Mouse (Mus musculus) kidney, postnatal 0 days (tissue): Measurements from ENCODE around the gene Aldh8a1. TPM values are rescaled to one million over a fixed set of nuclear protein-coding genes. Genes with fewer than 3 reads are reported as not detected.

Experiments
- ATAC-seq: fragments of 200-750 bp; cut with Nextera tagmentation; replicated peaks from 2 replicates; pipeline ENCODE4 v1.8.0; 2017; ENCODE audit warnings: low read depth, moderate number of reproducible peaks, moderate TSS enrichment, moderate library complexity; ENCODE audit not compliant: low FRiP score
- DNase-seq: peaks from one replicate; pipeline ENCODE4 v3.0.0-alpha.2; 2016; ENCODE audit warnings: low spot score
- H3K27ac ChIP-seq: fragments of 300-500 bp; sonication (generic); 2 replicates; pipeline ENCODE4 v1.5.1; 2014; ENCODE audit warnings: mild to moderate bottlenecking
- H3K27me3 ChIP-seq: fragments of 300-500 bp; sonication (generic); 2 replicates; pipeline ENCODE4 v1.6.1; 2014; ENCODE audit warnings: low read length, mixed read lengths; ENCODE audit not compliant: insufficient read depth
- H3K36me3 ChIP-seq: fragments of 300-500 bp; sonication (generic); 2 replicates; pipeline ENCODE4 v1.6.1; 2014; ENCODE audit warnings: low read length, mixed read lengths; ENCODE audit not compliant: insufficient read depth
- H3K4me1 ChIP-seq: fragments of 300-500 bp; sonication (generic); replicated peaks from 2 replicates; pipeline ENCODE4 v1.6.1; 2014; ENCODE audit warnings: antibody characterized with exemption, low read length, mixed read lengths; ENCODE audit not compliant: insufficient read depth
- H3K4me2 ChIP-seq: fragments of 300-500 bp; sonication (generic); 2 replicates; pipeline ENCODE4 v1.6.1; 2014; ENCODE audit warnings: mild to moderate bottlenecking, low read length, moderate library complexity, mixed read lengths
- H3K4me3 ChIP-seq: fragments of 300-500 bp; sonication (generic); replicated peaks from 2 replicates; pipeline ENCODE4 v1.5.1; 2014; ENCODE audit warnings: low read depth, low read length
- H3K9ac ChIP-seq: fragments of 300-500 bp; sonication (generic); 2 replicates; pipeline ENCODE4 v1.6.1; 2014; ENCODE audit warnings: low read depth, low read length
- H3K9me3 ChIP-seq: fragments of 300-500 bp; sonication (generic); replicated peaks from 2 replicates; pipeline ENCODE4 v1.6.1; 2016; ENCODE audit warnings: low read length, inconsistent platforms, mixed read lengths
- CTCF ChIP-seq: IDR thresholded peaks from 2 replicates; pipeline ENCODE4 v1.5.1; 2016; ENCODE audit warnings: antibody characterized with exemption, low read depth, mild to moderate bottlenecking, moderate library complexity
- WGBS: fragments of 180-500 bp; shearing (Covaris S2); extraction: QIAGEN DNeasy Blood & Tissue Kit; methylation state at CpG from one replicate; pipeline ENCODE4 v1.1.7; 2014; 5-methylcytosine and 5-hydroxymethylcytosine counted together
- polyA plus RNA-seq: library from polyadenylated mRNA; unstranded; fragments of >200 nt; fragmentation: Nextera tagmentation; extraction: Ambion mirVana; gene quantifications from 2 replicates; pipeline ENCODE4 v1.2.1, GENCODE M21; 2015

Gene Aldh8a1
- polyA plus RNA-seq, 1 experiment from 2014 or later = 4.7 TPM

- Histone ChIP-seq H3K27ac (no peak overlapping the region), H3K4me3 (no peak overlapping the region), H3K4me1 (no peaks in the 10 kb centered on the region), H3K36me3 (no peaks in the 10 kb centered on the region), H3K9ac (no peak overlapping the region), H3K9me3 (no peaks in the 10 kb centered on the region), H3K4me2 (no peak overlapping the region), H3K27me3 (no peaks in the 10 kb centered on the region)
- DNase-seq (no peak), ATAC-seq (no peak)
- WGBS = 75% methylated on average over 5 of the region's 5 CpGs
- no peak for TF ChIP-seq CTCF
Observed at GRCm38 (mm10) chr10:21410711-21411110, 33.6 kb downstream of the Aldh8a1 start.

- DNase-seq (no peak), ATAC-seq (no peak)
- no peak overlapping the region for H3K27ac ChIP-seq
- H3K4me1 ChIP-seq = no peaks in the 10 kb centered on the region
- no peaks in the 10 kb centered on the region for H3K27me3 ChIP-seq
- no peak overlapping the region for H3K4me3 ChIP-seq
- no peaks in the 10 kb centered on the region for H3K9me3 ChIP-seq
- H3K4me2 ChIP-seq = no peak overlapping the region
- H3K9ac ChIP-seq = no peak overlapping the region
- no peaks in the 10 kb centered on the region for H3K36me3 ChIP-seq
- TF ChIP-seq CTCF = no peak
- WGBS = 73% methylated on average over 6 of the region's 6 CpGs
Observed at GRCm38 (mm10) chr10:21411621-21412205, 34.6 kb downstream of the Aldh8a1 start.

- no peak for DNase-seq
- H3K4me2 ChIP-seq = no peak overlapping the region
- no peaks in the 10 kb centered on the region for H3K27me3 ChIP-seq
- no peaks in the 10 kb centered on the region for H3K4me1 ChIP-seq
- 78% methylated on average over 4 of the region's 4 CpGs for WGBS
- no peak for ATAC-seq
- no peaks in the 10 kb centered on the region for H3K9me3 ChIP-seq
- no peak overlapping the region for H3K9ac ChIP-seq
- no peak overlapping the region for H3K4me3 ChIP-seq
- no peak for TF ChIP-seq CTCF
- no peak overlapping the region for H3K27ac ChIP-seq
- H3K36me3 ChIP-seq = no peaks in the 10 kb centered on the region
Observed at GRCm38 (mm10) chr10:21415031-21415430, 37.9 kb downstream of the Aldh8a1 start.

GRCm38 (mm10) chr10:21416184-21416583 lies 39.1 kb downstream of the Aldh8a1 start:
- Histone ChIP-seq H3K4me1 (no peaks in the 10 kb centered on the region), H3K4me3 (no peak overlapping the region), H3K9me3 (no peaks in the 10 kb centered on the region), H3K9ac (no peak overlapping the region), H3K27me3 (no peaks in the 10 kb centered on the region), H3K27ac (no peak overlapping the region), H3K4me2 (no peak overlapping the region), H3K36me3 (no peaks in the 10 kb centered on the region)
- WGBS = 89% methylated on average over 5 of the region's 5 CpGs
- DNase-seq (no peak), ATAC-seq (no peak)
- TF ChIP-seq CTCF = no peak

- Histone ChIP-seq H3K4me1 (no peaks in the 10 kb centered on the region), H3K36me3 (no peaks in the 10 kb centered on the region), H3K9me3 (no peaks in the 10 kb centered on the region), H3K9ac (no peak overlapping the region), H3K27me3 (no peaks in the 10 kb centered on the region), H3K27ac (no peak overlapping the region), H3K4me3 (no peak overlapping the region), H3K4me2 (no peak overlapping the region)
- TF ChIP-seq CTCF = no peak
- DNase-seq = no peak
- ATAC-seq = no peak
- WGBS = 84% methylated on average over 14 of the region's 14 CpGs
Observed at GRCm38 (mm10) chr10:21419188-21419587, 42.1 kb downstream of the Aldh8a1 start.

- Histone ChIP-seq H3K36me3 (no peaks in the 10 kb centered on the region), H3K4me1 (no peaks in the 10 kb centered on the region), H3K4me3 (no peak overlapping the region), H3K4me2 (no peak overlapping the region), H3K9me3 (no peaks in the 10 kb centered on the region), H3K27me3 (no peaks in the 10 kb centered on the region), H3K9ac (no peak overlapping the region), H3K27ac (no peak overlapping the region)
- DNase-seq (peak; percentile 69), ATAC-seq (no peak)
- peak; percentile 79 for TF ChIP-seq CTCF
- WGBS = 65% methylated on average over 24 of the region's 24 CpGs
Observed at GRCm38 (mm10) chr10:21420457-21421424, 43.6 kb downstream of the Aldh8a1 start.
